Mouse (Mus musculus): ENCODE measurements at regions not wholly inside any gene's neighbourhood (a gene's known extent, or its start where the extent isn't known, plus 50 kb on each side); places are given as distances from the start of the nearest gene placed in this dataset.

GRCm38 (mm10) chr1:190384555-190384954 lies 214.0 kb upstream of the Prox1 start:
- no peak for TF ChIP-seq CTCF (conservative IDR thresholded peaks at IDR 0.05; ENCODE audit: insufficient read depth, insufficient read length, low read depth, low read length)
- TF ChIP-seq POLR2A (IDR thresholded peaks at IDR 0.05; ENCODE audit: low read depth, low read length) = no peak
